Mouse (Mus musculus) intestine, embryonic 15.5 days (tissue): ENCODE results near the gene Pkig. TPM values are rescaled to one million over a fixed set of nuclear protein-coding genes. Genes with fewer than 3 reads are reported as not detected.

Experiments
- ATAC-seq: fragments of 200-750 bp; cut with Nextera tagmentation; 2 replicates; pipeline ENCODE4 v1.8.0; 2017; ENCODE audit warnings: moderate TSS enrichment, moderate library complexity
- H3K27ac ChIP-seq: fragments of 300-500 bp; sonication (generic); 2 replicates; pipeline ENCODE4 v1.5.1; 2015; ENCODE audit warnings: mild to moderate bottlenecking, inconsistent platforms
- H3K27me3 ChIP-seq: fragments of 300-500 bp; sonication (generic); replicated peaks from 2 replicates; pipeline ENCODE4 v1.6.1; 2015; ENCODE audit warnings: inconsistent platforms
- H3K36me3 ChIP-seq: fragments of 300-500 bp; sonication (generic); 2 replicates; pipeline ENCODE4 v1.6.1; 2015; ENCODE audit warnings: inconsistent platforms
- H3K4me1 ChIP-seq: fragments of 300-500 bp; sonication (generic); replicated peaks from 2 replicates; pipeline ENCODE4 v1.6.1; 2015; ENCODE audit warnings: inconsistent platforms
- H3K4me2 ChIP-seq: fragments of 300-500 bp; sonication (generic); replicated peaks from 2 replicates; pipeline ENCODE4 v1.6.1; 2015; ENCODE audit warnings: mild to moderate bottlenecking, inconsistent platforms
- H3K4me3 ChIP-seq: fragments of 300-500 bp; sonication (generic); replicated peaks from 2 replicates; pipeline ENCODE4 v1.5.1; 2015; ENCODE audit warnings: inconsistent platforms
- H3K9ac ChIP-seq: fragments of 300-500 bp; sonication (generic); 2 replicates; pipeline ENCODE4 v1.6.1; 2015; ENCODE audit warnings: inconsistent platforms
- H3K9me3 ChIP-seq: fragments of 300-500 bp; sonication (generic); 2 replicates; pipeline ENCODE4 v1.6.1; 2016; ENCODE audit warnings: inconsistent platforms
- WGBS: fragments of 180-500 bp; shearing (Covaris S2); methylation state at CpG from one replicate; pipeline ENCODE4 v1.1.7; 2015; 5-methylcytosine and 5-hydroxymethylcytosine counted together
- polyA plus RNA-seq: library from polyadenylated mRNA; unstranded; fragments of >200 nt; fragmentation: Nextera tagmentation; extraction: Ambion mirVana; gene quantifications from 2 replicates; pipeline ENCODE4 v1.2.1, GENCODE M21; 2015

The Pkig gene
- polyA plus RNA-seq, 1 experiment from 2014 or later: 122 TPM

- peak; percentile 35; the same call in 1 of the 2 replicates for ATAC-seq
- Histone ChIP-seq H3K4me2 (no peak overlapping the region), H3K9ac (no peak overlapping the region), H3K27ac (no peak overlapping the region), H3K4me1 (peaks cover 26% of the 10 kb centered on the region), H3K4me3 (no peak overlapping the region), H3K36me3 (no peaks in the 10 kb centered on the region), H3K9me3 (no peaks in the 10 kb centered on the region), H3K27me3 (no peaks in the 10 kb centered on the region)
- WGBS: 76% methylated on average over 8 of the region's 8 CpGs
Observed at GRCm38 (mm10) chr2:163690409-163691304, 32.5 kb downstream of the Pkig start.

- H3K9ac ChIP-seq: no peak overlapping the region
- no peak overlapping the region for H3K4me3 ChIP-seq
- H3K36me3 ChIP-seq: no peaks in the 10 kb centered on the region
- no peaks in the 10 kb centered on the region for H3K9me3 ChIP-seq
- ATAC-seq: no peak
- WGBS: 78% methylated on average over 6 of the region's 6 CpGs
- H3K27me3 ChIP-seq: no peaks in the 10 kb centered on the region
- no peak overlapping the region for H3K27ac ChIP-seq
- no peak overlapping the region for H3K4me2 ChIP-seq
- H3K4me1 ChIP-seq: peaks cover 16% of the 10 kb centered on the region; the same call in 1 of the 2 replicates
Observed at GRCm38 (mm10) chr2:163691846-163692605, 33.8 kb downstream of the Pkig start.

GRCm38 (mm10) chr2:163692873-163693612 lies 34.9 kb downstream of the Pkig start:
- peaks cover 19% of the 10 kb centered on the region for H3K4me1 ChIP-seq
- no peak for ATAC-seq
- H3K4me3 ChIP-seq: no peak overlapping the region
- no peak overlapping the region for H3K4me2 ChIP-seq
- no peaks in the 10 kb centered on the region for H3K36me3 ChIP-seq
- no peaks in the 10 kb centered on the region for H3K9me3 ChIP-seq
- H3K27me3 ChIP-seq: no peaks in the 10 kb centered on the region
- peak overlapping the region; percentile 58 for H3K27ac ChIP-seq
- no peak overlapping the region for H3K9ac ChIP-seq
- WGBS: 64% methylated on average over 3 of the region's 3 CpGs

GRCm38 (mm10) chr2:163693716-163694314 lies 35.6 kb downstream of the Pkig start:
- H3K36me3 ChIP-seq: no peaks in the 10 kb centered on the region
- H3K4me3 ChIP-seq: no peak overlapping the region
- H3K4me1 ChIP-seq: peaks cover 22% of the 10 kb centered on the region
- ATAC-seq: no peak
- no peaks in the 10 kb centered on the region for H3K27me3 ChIP-seq
- no peaks in the 10 kb centered on the region for H3K9me3 ChIP-seq
- 55% methylated on average over 9 of the region's 9 CpGs for WGBS
- no peak overlapping the region; the same call in 1 of the 2 replicates for H3K9ac ChIP-seq
- 0 out of 2 replicates have a peak overlapping the region, but pooled peaks have one; percentile 17 for H3K4me2 ChIP-seq
- peak overlapping the region; percentile 63 for H3K27ac ChIP-seq

GRCm38 (mm10) chr2:163696763-163697162 lies 38.6 kb downstream of the Pkig start:
- H3K4me1 ChIP-seq: peaks cover 18% of the 10 kb centered on the region
- no peak overlapping the region for H3K27ac ChIP-seq
- ATAC-seq: no peak
- H3K9ac ChIP-seq: no peak overlapping the region
- no peaks in the 10 kb centered on the region for H3K36me3 ChIP-seq
- no peaks in the 10 kb centered on the region for H3K9me3 ChIP-seq
- 62% methylated on average over 2 of the region's 2 CpGs for WGBS
- no peaks in the 10 kb centered on the region for H3K27me3 ChIP-seq
- H3K4me2 ChIP-seq: no peak overlapping the region
- no peak overlapping the region for H3K4me3 ChIP-seq

GRCm38 (mm10) chr2:163697764-163698480 lies 39.7 kb downstream of the Pkig start:
- Histone ChIP-seq H3K9ac (no peak overlapping the region), H3K4me3 (no peak overlapping the region), H3K4me1 (peaks cover 18% of the 10 kb centered on the region), H3K9me3 (no peaks in the 10 kb centered on the region), H3K4me2 (no peak overlapping the region), H3K36me3 (no peaks in the 10 kb centered on the region), H3K27ac (peak overlapping the region; percentile 77), H3K27me3 (no peaks in the 10 kb centered on the region)
- WGBS: 32% methylated on average over 13 of the region's 16 CpGs
- ATAC-seq: peak; percentile 81

GRCm38 (mm10) chr2:163699078-163699780 lies 41.0 kb downstream of the Pkig start:
- Histone ChIP-seq H3K9ac (no peak overlapping the region), H3K4me1 (peaks cover 7% of the 10 kb centered on the region), H3K9me3 (no peaks in the 10 kb centered on the region), H3K4me3 (no peak overlapping the region), H3K4me2 (no peak overlapping the region), H3K27me3 (no peaks in the 10 kb centered on the region), H3K27ac (no peak overlapping the region), H3K36me3 (no peaks in the 10 kb centered on the region)
- WGBS: 78% methylated on average over 11 of the region's 11 CpGs
- ATAC-seq: no peak

- 75% methylated on average over 7 of the region's 7 CpGs for WGBS
- no peak for ATAC-seq
- Histone ChIP-seq H3K36me3 (0 out of 2 replicates have a peak, but pooled peaks cover 3% of the 10 kb centered on the region), H3K27ac (no peak overlapping the region), H3K4me3 (no peak overlapping the region), H3K4me2 (no peak overlapping the region), H3K27me3 (no peaks in the 10 kb centered on the region), H3K9me3 (no peaks in the 10 kb centered on the region), H3K9ac (no peak overlapping the region), H3K4me1 (peaks cover 11% of the 10 kb centered on the region)
Observed at GRCm38 (mm10) chr2:163702431-163702830, 44.2 kb downstream of the Pkig start.

GRCm38 (mm10) chr2:163702921-163703320 lies 44.7 kb downstream of the Pkig start:
- ATAC-seq: no peak
- no peak overlapping the region for H3K4me2 ChIP-seq
- no peak overlapping the region for H3K27ac ChIP-seq
- no peaks in the 10 kb centered on the region for H3K27me3 ChIP-seq
- no peak overlapping the region for H3K4me3 ChIP-seq
- peaks cover 8% of the 10 kb centered on the region; the same call in 1 of the 2 replicates for H3K4me1 ChIP-seq
- H3K9me3 ChIP-seq: no peaks in the 10 kb centered on the region
- 0 out of 2 replicates have a peak, but pooled peaks cover 3% of the 10 kb centered on the region for H3K36me3 ChIP-seq
- H3K9ac ChIP-seq: no peak overlapping the region
- 84% methylated on average over 5 of the region's 5 CpGs for WGBS

GRCm38 (mm10) chr2:163703599-163704260 lies 45.5 kb downstream of the Pkig start:
- 0 out of 2 replicates have a peak, but pooled peaks cover 3% of the 10 kb centered on the region for H3K36me3 ChIP-seq
- 84% methylated on average over 5 of the region's 5 CpGs for WGBS
- H3K4me3 ChIP-seq: no peak overlapping the region
- peaks cover 6% of the 10 kb centered on the region; the same call in 1 of the 2 replicates for H3K4me1 ChIP-seq
- no peak overlapping the region for H3K9ac ChIP-seq
- no peak overlapping the region for H3K27ac ChIP-seq
- ATAC-seq: no peak
- no peaks in the 10 kb centered on the region for H3K27me3 ChIP-seq
- no peaks in the 10 kb centered on the region for H3K9me3 ChIP-seq
- no peak overlapping the region for H3K4me2 ChIP-seq
